10 mouse cellular contexts compared by ENCODE assay signal in genomic region chr9:30149481-30150468, GRCm38 (mm10).
DNase-seq lines count a peak whose midpoint lies in the region; ATAC-seq and TF ChIP-seq lines count a peak whose summit lies in the region.
"Had no signal": no experiment of that assay in that cellular context is flagged by ENCODE, and none has a peak within 500 bp of the region (broad histone marks: within the 10 kb centered on the region; RNA-seq: fewer than 3 reads in every experiment).

No protein-coding gene starts in this region.

- TF ChIP-seq CTCF in hindbrain, postnatal 0 days (IDR thresholded peaks at IDR 0.05; ENCODE audit: low read depth), result no peak
- TF ChIP-seq CTCF in thymus, adult 2 months (IDR thresholded peaks at IDR 0.05; ENCODE audit: borderline replicate concordance, control insufficient read depth, extremely low read depth, insufficient read depth, low read length, poor library complexity), result no peak

- H3K4me2 ChIP-seq in embryonic facial prominence, embryonic 14.5 days (ENCODE audit: low read depth, low read length), result no peak overlapping the region
- no peak overlapping the region for H3K4me2 ChIP-seq in hindbrain, postnatal 0 days (ENCODE audit: low read depth, low read length)

- H3K4me1 ChIP-seq in embryonic facial prominence, embryonic 14.5 days (ENCODE audit: control insufficient read depth, insufficient read depth, low read length), result peaks cover 9% of the 10 kb centered on the region
- peaks cover 8% of the 10 kb centered on the region; the same call in 1 of the 2 replicates for H3K4me1 ChIP-seq in hindbrain, postnatal 0 days (ENCODE audit: insufficient read depth, low read length)
- no peaks in the 10 kb centered on the region for H3K4me1 ChIP-seq in thymus, adult 2 months (replicated peaks; ENCODE audit: control insufficient read depth, insufficient read depth, low read length)

- ATAC-seq in embryonic facial prominence, embryonic 14.5 days (ENCODE audit: low read depth), result peak; percentile 94
- ATAC-seq in hindbrain, postnatal 0 days, result peak; percentile 47; the same call in 1 of the 2 replicates

- no peak for TF ChIP-seq POLR2A in thymus, adult 2 months (IDR thresholded peaks at IDR 0.05; ENCODE audit: control insufficient read depth, extremely low read depth, insufficient read depth, low read length, poor library complexity)

- H3K9me3 ChIP-seq in embryonic facial prominence, embryonic 14.5 days (ENCODE audit: control insufficient read depth, low read length), result no peaks in the 10 kb centered on the region
- H3K9me3 ChIP-seq in hindbrain, postnatal 0 days (ENCODE audit: low read length), result no peaks in the 10 kb centered on the region

- H3K36me3 ChIP-seq in embryonic facial prominence, embryonic 14.5 days (ENCODE audit: control insufficient read depth, insufficient read depth, low read length), result no peaks in the 10 kb centered on the region
- no peaks in the 10 kb centered on the region for H3K36me3 ChIP-seq in hindbrain, postnatal 0 days (ENCODE audit: insufficient read depth, low read length)
- no peaks in the 10 kb centered on the region for H3K36me3 ChIP-seq in thymus, adult 2 months (ENCODE audit: control insufficient read depth, insufficient read depth, low read length)

- H3K9ac ChIP-seq in embryonic facial prominence, embryonic 14.5 days (ENCODE audit: low read depth, low read length), result no peak overlapping the region
- H3K9ac ChIP-seq in hindbrain, postnatal 0 days (replicated peaks; ENCODE audit: low read length), result no peak overlapping the region

- H3K27me3 ChIP-seq in embryonic facial prominence, embryonic 14.5 days (replicated peaks; ENCODE audit: control insufficient read depth, insufficient read depth, low read length), result no peaks in the 10 kb centered on the region
- no peaks in the 10 kb centered on the region for H3K27me3 ChIP-seq in hindbrain, postnatal 0 days (ENCODE audit: insufficient read depth, low read length)
- no peaks in the 10 kb centered on the region for H3K27me3 ChIP-seq in thymus, adult 2 months (ENCODE audit: control insufficient read depth, insufficient read depth, low read length)

- 26% methylated on average over 17 of the region's 17 CpGs for WGBS in embryonic facial prominence, embryonic 14.5 days
- WGBS in hindbrain, postnatal 0 days, result 38% methylated on average over 17 of the region's 17 CpGs
- 59% methylated on average over 17 of the region's 17 CpGs for WGBS in thymus, adult 2 months

- peak; percentile 14 for DNase-seq in layer of hippocampus, adult 9-11 months
- no peak for DNase-seq in layer of hippocampus, postnatal 36 days
- peak; percentile 90 for DNase-seq in embryonic facial prominence, embryonic 14.5 days (ENCODE audit: low spot score)
- DNase-seq in hindbrain, postnatal 0 days (ENCODE audit: low spot score), result peak; percentile 64
- DNase-seq in retina, postnatal 1 day, result peak; percentile 24
- DNase-seq in thymus, adult 2 months, result no peak
- no peak for DNase-seq in cerebellum, adult 11-12 months
- DNase-seq: lung, postnatal 4 days; thymus, postnatal 4 days had no signal

- H3K27ac ChIP-seq in embryonic facial prominence, embryonic 14.5 days (replicated peaks; ENCODE audit: low read depth, low read length), result no peak overlapping the region; the same call in 1 of the 2 replicates
- H3K27ac ChIP-seq in hindbrain, postnatal 0 days, result no peak overlapping the region
- no peak overlapping the region for H3K27ac ChIP-seq in thymus, adult 2 months (ENCODE audit: control insufficient read depth, insufficient read depth, low read length)
- H3K27ac ChIP-seq: layer of hippocampus, adult 2 months had no signal

- H3K4me3 ChIP-seq in embryonic facial prominence, embryonic 14.5 days (ENCODE audit: low read depth, low read length), result no peak overlapping the region
- H3K4me3 ChIP-seq in hindbrain, postnatal 0 days (ENCODE audit: low read length), result no peak overlapping the region
- no peak overlapping the region for H3K4me3 ChIP-seq in thymus, adult 2 months (ENCODE audit: control insufficient read depth, insufficient read depth, low read length)
- H3K4me3 ChIP-seq: layer of hippocampus, adult 2 months had no signal

Comparison
In these comparisons a context has a peak if more than half of its experiments do, and no peak if none do; other contexts are left out.
1. DNase-seq: peak in layer of hippocampus, adult 9-11 months (single experiment), embryonic facial prominence, embryonic 14.5 days (single experiment), hindbrain, postnatal 0 days (single experiment) and retina, postnatal 1 day (single experiment); none in layer of hippocampus, postnatal 36 days (0 of 2), thymus, adult 2 months (single experiment) and cerebellum, adult 11-12 months (single experiment).